Mouse (Mus musculus) ovary, postnatal 14 days (tissue): ENCODE data around the gene Park7.
A peak's percentile ranks its signal among the peaks of the same experiment; 100 is the strongest.

Experiments used
- DNase-seq: peaks from one replicate; pipeline ENCODE4 v3.0.0; 2022; ENCODE audit warnings: low spot score

Gene Park7

DNA sequence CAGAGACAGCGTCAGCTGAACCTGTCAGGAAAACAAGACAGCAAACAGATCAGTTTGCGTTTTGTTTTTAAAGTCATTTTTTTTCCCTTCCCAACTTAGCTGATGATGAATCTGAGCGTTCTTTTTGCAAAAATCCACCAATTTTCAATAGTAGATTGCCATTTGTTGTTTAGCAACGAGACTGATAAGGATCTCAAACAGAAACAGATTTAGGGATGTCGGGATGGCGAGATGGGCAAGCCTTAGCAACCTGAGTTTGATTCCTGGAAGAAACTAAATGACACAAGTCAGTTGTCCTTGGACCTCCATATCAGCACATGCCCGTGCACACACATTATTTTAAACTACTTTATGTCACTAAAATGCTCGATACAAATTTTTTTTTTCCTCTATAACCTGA, 41.6 kb downstream of the Park7 start:
- no peak for DNase-seq

- no peak for DNase-seq
Measured at GRCm38 (mm10) chr4:150872139-150872651, 42.0 kb downstream of the Park7 start.

- DNase-seq, result no peak
Measured at GRCm38 (mm10) chr4:150871392-150872138, 42.7 kb downstream of the Park7 start.

- no peak for DNase-seq
Measured at GRCm38 (mm10) chr4:150870963-150871391, 43.3 kb downstream of the Park7 start.

DNA sequence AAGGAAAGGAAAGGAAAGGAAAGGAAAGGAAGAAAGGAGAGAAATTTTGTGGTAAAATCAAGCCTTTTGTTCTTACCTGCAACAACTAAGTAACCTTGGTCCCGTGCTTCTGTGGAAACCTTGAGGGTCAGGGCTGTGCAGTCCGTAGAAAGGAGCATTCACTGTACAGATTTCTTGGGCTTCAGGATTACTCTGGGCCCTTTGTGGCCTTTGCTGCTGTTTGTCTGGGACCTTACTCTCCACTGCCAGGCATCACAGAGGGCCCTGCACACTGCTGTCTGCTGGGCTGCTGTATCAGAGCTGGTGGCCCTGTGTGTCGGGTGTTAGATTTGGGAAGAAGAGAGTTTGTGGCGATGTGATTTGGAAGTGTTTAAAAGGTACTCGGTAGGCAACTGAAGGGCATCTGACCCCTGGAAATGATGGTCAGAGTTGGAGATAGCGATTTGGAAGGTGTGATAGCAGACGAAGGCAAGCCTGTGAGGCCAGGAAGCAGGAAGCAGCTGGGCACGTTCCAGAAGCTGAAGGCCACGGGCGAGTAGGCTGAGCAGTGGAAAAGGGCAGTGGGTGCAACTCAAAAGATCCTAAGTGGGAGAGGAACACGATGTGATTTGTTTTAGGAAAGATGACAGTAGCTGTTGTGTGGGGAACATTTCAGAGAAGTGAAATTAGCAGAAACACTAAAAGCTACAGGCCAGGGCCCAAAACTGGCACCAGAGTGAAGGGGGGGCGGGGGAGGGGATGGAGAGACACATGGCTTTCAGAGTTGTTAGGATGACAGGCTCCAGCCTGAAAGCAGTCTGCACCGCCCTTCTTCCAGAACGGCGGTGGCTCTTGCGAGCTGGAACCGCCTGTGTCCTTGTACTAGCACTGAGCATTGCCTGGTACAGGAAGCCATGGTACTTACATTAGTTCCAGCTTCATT, 44.7 kb downstream of the Park7 start:
- DNase-seq, result no peak

DNA sequence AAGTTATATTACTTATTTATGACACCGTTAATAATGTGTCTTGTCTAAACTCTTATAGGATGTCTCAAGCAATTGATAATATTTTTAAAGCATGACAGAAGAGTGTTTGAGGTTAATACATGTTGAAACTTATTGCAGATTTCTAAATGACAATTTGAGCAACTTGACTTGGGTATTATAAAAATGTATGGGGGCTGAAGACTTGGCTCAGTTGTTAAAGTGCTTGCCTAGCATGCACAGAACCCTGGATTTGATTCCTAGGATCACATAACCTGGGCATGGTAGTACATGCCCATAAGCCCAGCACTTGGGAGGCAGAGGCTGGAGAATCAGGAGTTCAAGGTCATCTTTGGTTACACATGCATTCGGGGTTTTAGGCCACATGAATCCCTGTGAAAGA, 45.4 kb downstream of the Park7 start:
- DNase-seq, result no peak

- no peak for DNase-seq
Measured at GRCm38 (mm10) chr4:150868161-150868560, 46.1 kb downstream of the Park7 start.

DNA sequence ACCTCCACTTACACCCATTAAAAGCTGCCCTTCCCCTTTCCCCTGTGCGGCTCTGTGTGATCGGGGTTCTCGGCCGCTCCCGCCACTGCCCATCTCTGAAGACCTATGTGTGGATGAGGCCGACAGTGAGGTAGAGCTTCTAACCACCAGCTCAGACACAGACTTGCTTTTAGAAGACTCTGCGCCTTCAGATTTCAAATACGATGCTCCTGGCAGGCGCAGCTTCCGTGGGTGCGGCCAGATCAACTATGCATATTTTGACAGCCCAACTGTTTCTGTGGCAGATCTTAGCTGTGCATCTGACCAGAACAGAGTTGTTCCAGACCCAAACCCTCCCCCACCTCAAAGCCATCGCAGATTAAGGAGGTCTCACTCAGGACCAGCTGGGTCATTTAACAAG, 47.7 kb downstream of the Park7 start:
- no peak for DNase-seq

DNA sequence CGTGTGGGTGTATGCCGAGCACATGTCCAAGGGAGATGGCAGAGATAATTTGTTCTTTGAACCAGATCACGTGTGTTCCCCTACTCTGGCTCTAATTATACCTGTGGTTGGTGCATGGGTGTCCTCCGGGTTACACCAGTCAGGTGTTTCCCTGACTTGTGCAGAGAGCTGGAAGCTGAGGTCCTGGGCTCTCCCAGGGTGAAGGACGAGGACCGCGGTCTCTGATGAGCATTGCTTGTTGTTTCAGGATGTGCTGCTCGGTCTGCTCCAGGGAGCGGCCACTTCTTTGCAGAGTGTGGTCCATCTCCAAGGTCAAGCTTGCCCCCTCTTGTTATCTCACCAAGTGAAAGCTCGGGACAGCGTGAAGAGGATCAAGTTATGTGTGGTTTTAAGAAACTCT, 48.2 kb downstream of the Park7 start:
- DNase-seq, result no peak

DNA sequence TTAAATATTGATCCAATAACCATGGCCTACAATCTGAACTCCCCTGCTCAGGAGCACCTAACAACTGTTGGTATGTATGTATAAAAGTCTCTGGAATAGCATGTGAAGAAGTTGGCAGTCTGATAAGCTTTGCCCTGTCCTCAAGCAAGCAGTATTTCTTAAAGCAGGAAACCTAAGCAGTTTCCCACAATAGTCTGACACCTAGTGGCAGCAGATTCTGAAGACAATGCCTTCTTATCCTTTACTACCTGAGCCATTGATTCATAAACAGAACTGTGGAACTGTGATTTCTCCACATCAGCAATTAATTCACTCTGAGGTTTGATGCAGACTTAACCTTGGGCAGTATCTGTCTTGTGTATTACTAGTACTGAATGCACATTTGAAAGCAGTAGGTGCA, 48.9 kb downstream of the Park7 start:
- DNase-seq, result no peak

- no peak for DNase-seq
Measured at GRCm38 (mm10) chr4:150862626-150863375, 51.4 kb downstream of the Park7 start.

DNA sequence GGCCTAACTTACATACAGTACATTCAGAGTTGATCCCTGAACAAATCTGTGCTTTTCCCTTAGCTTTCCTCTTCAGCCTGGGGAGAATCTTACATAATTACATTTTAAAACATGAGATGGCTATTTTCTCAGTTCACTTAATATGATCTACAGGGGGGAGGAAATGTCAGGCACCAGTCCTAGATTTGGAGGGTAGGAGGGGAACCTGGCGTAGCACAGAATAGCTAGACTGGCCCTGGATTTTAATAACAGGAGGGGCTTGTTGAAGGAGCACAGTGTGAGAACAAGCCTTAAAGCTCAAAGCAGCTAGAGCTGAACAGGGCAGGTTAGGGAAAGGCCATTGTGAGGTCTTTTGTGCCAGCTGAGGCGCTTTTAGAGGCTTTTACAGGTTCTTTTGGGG, 53.1 kb downstream of the Park7 start:
- no peak for DNase-seq

DNA sequence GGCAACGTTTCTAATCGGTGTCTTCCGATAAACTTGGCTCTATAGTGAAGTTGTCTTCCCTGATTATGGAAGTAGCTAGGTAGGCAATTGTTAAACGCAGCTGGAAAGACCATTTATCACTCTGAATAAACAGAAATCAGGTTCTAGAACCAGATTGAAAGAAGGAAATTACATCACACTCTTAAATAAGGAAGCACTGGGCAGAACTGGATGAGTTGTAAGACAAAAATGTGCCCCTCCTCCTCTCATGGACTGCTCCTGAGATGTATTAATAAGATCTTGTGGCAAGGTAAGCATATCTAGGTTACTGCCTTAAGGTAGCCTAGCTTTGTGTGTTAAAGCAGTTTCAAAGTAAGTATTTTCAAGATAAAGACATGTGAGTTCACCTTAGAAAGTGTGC, 53.7 kb downstream of the Park7 start:
- DNase-seq, result no peak

DNA sequence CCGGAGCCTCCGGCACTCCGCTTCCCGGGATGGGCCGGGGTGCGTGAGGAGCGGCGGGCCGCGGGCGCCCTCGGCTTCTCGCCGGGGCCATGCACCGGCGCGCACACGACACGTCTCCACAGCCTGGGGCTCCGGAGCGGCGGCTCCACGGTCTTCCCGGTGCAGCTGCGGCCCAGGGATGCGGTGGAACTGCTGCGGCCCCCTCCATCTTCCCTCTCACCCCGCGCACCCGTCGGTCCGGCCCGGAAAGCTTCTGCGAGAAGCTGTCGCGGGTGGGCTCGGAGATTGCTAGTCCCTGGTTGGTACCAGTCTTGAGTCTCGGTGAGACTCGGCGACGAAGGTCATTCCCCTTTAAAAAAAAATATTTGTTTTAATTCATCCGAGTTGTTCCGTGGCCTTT, 58.9 kb downstream of the Park7 start:
- DNase-seq, result no peak

DNA sequence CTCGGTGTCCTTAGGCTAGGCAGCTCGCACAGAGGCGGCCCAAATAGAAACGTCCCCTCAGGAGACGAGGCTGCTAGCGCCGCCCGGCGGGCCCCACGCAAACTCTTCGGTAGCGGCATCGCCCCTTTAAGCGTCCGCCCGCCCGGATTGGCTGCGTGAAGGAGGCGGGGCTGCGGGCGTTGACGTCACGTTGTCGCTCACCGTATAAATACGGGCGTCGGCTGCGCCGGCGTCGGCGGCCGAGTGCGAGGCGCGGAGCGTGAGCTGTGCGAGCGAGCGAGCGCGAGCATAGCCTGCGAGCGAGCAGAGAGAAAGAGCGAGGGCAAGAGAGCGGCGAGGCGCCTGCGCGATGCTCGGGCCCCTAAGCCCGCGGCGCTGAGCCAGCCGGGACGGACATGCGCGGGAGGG, 59.4 kb downstream of the Park7 start:
- DNase-seq, result peak; percentile 98

- DNase-seq, result no peak
Measured at GRCm38 (mm10) chr4:150853680-150854461, 60.4 kb downstream of the Park7 start, which contains the start of gene Errfi1. Gene Errfi1, plus strand, starts transcription at chr4:150853919.

DNA sequence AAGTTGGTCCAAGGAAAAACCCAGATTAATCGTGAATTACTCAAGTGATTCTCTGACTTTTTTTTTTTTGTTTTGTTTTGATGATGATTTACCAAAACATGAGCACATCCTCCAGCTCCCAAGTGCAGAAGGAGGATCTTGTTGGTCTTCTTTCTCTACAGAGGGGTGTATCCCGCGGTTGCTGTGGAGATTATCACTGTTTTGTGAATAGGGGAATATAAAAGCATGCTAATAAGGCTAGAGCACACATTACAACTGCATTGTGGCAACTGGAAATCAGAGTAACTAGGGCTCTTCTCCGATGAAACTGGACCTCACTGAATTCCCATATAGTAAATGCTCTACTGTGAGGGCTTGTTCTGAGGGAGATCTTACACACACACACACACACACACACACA, 61.8 kb downstream of the Park7 start:
- no peak for DNase-seq

DNA sequence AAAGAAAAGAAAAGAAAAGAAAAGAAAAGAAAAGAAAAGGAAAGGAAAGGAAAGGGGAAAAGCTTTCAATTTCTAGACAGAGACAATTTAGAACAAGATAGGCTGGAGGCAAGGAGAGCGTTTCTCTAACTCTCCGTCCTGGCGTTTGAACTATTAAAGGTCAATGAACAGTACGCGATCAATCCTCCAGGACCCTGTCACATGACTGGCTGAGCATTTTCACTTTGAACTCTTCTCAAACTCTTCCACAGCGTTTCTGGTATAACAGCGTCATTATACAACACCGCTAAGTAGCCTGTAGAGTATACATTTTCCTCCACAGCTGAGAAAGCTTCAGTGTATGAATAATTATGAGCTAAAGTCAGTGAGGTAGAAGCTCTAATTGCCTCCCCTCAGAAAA, 62.2 kb downstream of the Park7 start:
- DNase-seq, result no peak

DNA sequence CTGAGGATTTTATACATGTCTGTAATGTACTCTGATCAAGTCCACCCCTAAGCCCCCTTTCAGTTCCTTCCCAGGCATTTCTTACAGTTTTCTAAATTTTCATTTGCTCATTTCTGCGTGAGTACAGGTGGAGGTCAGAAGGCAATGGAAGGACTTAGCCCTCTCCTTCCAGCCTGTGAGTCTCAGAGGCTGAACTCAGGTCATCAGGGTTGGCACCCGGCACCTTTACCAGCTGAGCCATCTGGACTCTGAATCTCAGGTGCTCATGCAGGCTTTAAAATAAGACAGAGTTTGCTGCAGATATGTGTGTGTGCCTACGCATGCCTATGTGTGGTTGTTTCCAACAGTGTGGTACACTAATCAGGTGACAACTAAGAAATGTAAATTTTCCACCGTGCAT, 63.3 kb downstream of the Park7 start:
- DNase-seq, result no peak

- DNase-seq, result no peak
Measured at GRCm38 (mm10) chr4:150849964-150850363, 64.3 kb downstream of the Park7 start.
